18 mouse cellular contexts compared by ENCODE assay signal in genomic region chr17:49726206-49726605, GRCm38 (mm10).
DNase-seq lines count a peak whose midpoint lies in the region; ATAC-seq and TF ChIP-seq lines count a peak whose summit lies in the region.
"Had no signal": no experiment of that assay in that cellular context is flagged by ENCODE, and none has a peak within 500 bp of the region (broad histone marks: within the 10 kb centered on the region; RNA-seq: fewer than 3 reads in every experiment).

No protein-coding gene starts in this region.

- H3K4me3 ChIP-seq in intestine, postnatal 0 days (ENCODE audit: low read depth, low read length), result no peak overlapping the region
- H3K4me3 ChIP-seq in intestine, embryonic 15.5 days (replicated peaks), result no peak overlapping the region
- no peak overlapping the region for H3K4me3 ChIP-seq in lung, embryonic 14.5 days (ENCODE audit: low read depth, low read length)
- H3K4me3 ChIP-seq in E14TG2a.4 (replicated peaks; ENCODE audit: low read length), result no peak overlapping the region
- H3K4me3 ChIP-seq: heart, embryonic 13.5 days; hindbrain, embryonic 12.5 days; limb, embryonic 15.5 days; midbrain, embryonic 13.5 days had no signal

- H3K27ac ChIP-seq in intestine, postnatal 0 days (ENCODE audit: low read depth, low read length), result no peak overlapping the region
- no peak overlapping the region for H3K27ac ChIP-seq in intestine, embryonic 15.5 days
- H3K27ac ChIP-seq in lung, embryonic 14.5 days (ENCODE audit: low read depth), result peak overlapping the region; percentile 75; the same call in 1 of the 2 replicates
- H3K27ac ChIP-seq: heart, embryonic 13.5 days; hindbrain, embryonic 12.5 days; limb, embryonic 15.5 days; midbrain, embryonic 13.5 days had no signal

- H3K4me1 ChIP-seq in intestine, postnatal 0 days (replicated peaks; ENCODE audit: control insufficient read depth, insufficient read depth, low read length), result no peaks in the 10 kb centered on the region
- 0 out of 2 replicates have a peak, but pooled peaks cover 3% of the 10 kb centered on the region for H3K4me1 ChIP-seq in intestine, embryonic 15.5 days (replicated peaks)
- H3K4me1 ChIP-seq in lung, embryonic 14.5 days (ENCODE audit: insufficient read depth), result peaks cover 11% of the 10 kb centered on the region; the same call in 1 of the 2 replicates
- H3K4me1 ChIP-seq in E14TG2a.4 (replicated peaks; ENCODE audit: low read depth, low read length), result no peaks in the 10 kb centered on the region
- H3K4me1 ChIP-seq: heart, embryonic 13.5 days; hindbrain, embryonic 12.5 days; limb, embryonic 15.5 days; midbrain, embryonic 13.5 days had no signal

- no peaks in the 10 kb centered on the region for H3K9me3 ChIP-seq in intestine, postnatal 0 days (ENCODE audit: control insufficient read depth)
- no peaks in the 10 kb centered on the region for H3K9me3 ChIP-seq in intestine, embryonic 15.5 days
- H3K9me3 ChIP-seq in lung, embryonic 14.5 days (ENCODE audit: low read depth, low read length), result no peaks in the 10 kb centered on the region
- no peaks in the 10 kb centered on the region for H3K9me3 ChIP-seq in E14TG2a.4 (ENCODE audit: low read length)
- H3K9me3 ChIP-seq: heart, embryonic 13.5 days; limb, embryonic 15.5 days had no signal

- ATAC-seq in intestine, postnatal 0 days, result no peak
- ATAC-seq in intestine, embryonic 15.5 days, result no peak
- no peak for ATAC-seq in lung, embryonic 14.5 days (ENCODE audit: insufficient read depth)
- ATAC-seq: forebrain, embryonic 14.5 days; midbrain, embryonic 13.5 days had no signal

- H3K9ac ChIP-seq in intestine, postnatal 0 days (ENCODE audit: low read depth, low read length), result no peak overlapping the region
- H3K9ac ChIP-seq in intestine, embryonic 15.5 days, result no peak overlapping the region
- no peak overlapping the region for H3K9ac ChIP-seq in lung, embryonic 14.5 days
- H3K9ac ChIP-seq: heart, embryonic 13.5 days; hindbrain, embryonic 12.5 days; limb, embryonic 15.5 days; midbrain, embryonic 13.5 days had no signal

- no peak for DNase-seq in lung, embryonic 14.5 days
- no peak for DNase-seq in lung, postnatal 4 days
- DNase-seq in R1 (ENCODE audit: low read depth, low spot score), result peak; percentile 45
- DNase-seq in embryo, embryonic 9.5 days (ENCODE audit: extremely low spot score), result no peak
- DNase-seq: adrenal gland, postnatal 25 days; cerebellum, adult 8-10 months; cerebellum, postnatal 36 days; embryo, embryonic 11 days; heart, postnatal 14 days; lung, adult 18-20 months had no signal

- 90% methylated on average over 2 of the region's 2 CpGs for WGBS in intestine, postnatal 0 days
- 91% methylated on average over 2 of the region's 2 CpGs for WGBS in intestine, embryonic 15.5 days
- 81% methylated on average over 2 of the region's 2 CpGs for WGBS in lung, embryonic 14.5 days

- no peaks in the 10 kb centered on the region for H3K27me3 ChIP-seq in intestine, postnatal 0 days (replicated peaks; ENCODE audit: control insufficient read depth, insufficient read depth, low read length)
- H3K27me3 ChIP-seq in intestine, embryonic 15.5 days (replicated peaks), result no peaks in the 10 kb centered on the region
- no peaks in the 10 kb centered on the region for H3K27me3 ChIP-seq in lung, embryonic 14.5 days (ENCODE audit: insufficient read depth, low read length)
- no peaks in the 10 kb centered on the region for H3K27me3 ChIP-seq in E14TG2a.4 (ENCODE audit: insufficient read depth, low read length)
- H3K27me3 ChIP-seq: heart, embryonic 13.5 days; hindbrain, embryonic 12.5 days; limb, embryonic 15.5 days; midbrain, embryonic 13.5 days had no signal

- no peak overlapping the region for H3K4me2 ChIP-seq in intestine, postnatal 0 days (replicated peaks; ENCODE audit: low read depth)
- no peak overlapping the region for H3K4me2 ChIP-seq in intestine, embryonic 15.5 days (replicated peaks)
- no peak overlapping the region for H3K4me2 ChIP-seq in lung, embryonic 14.5 days
- H3K4me2 ChIP-seq: heart, embryonic 13.5 days; hindbrain, embryonic 12.5 days; limb, embryonic 15.5 days; midbrain, embryonic 13.5 days had no signal

- no peaks in the 10 kb centered on the region for H3K36me3 ChIP-seq in intestine, postnatal 0 days (ENCODE audit: control insufficient read depth, insufficient read depth)
- H3K36me3 ChIP-seq in intestine, embryonic 15.5 days, result no peaks in the 10 kb centered on the region
- H3K36me3 ChIP-seq in lung, embryonic 14.5 days (ENCODE audit: insufficient read depth), result no peaks in the 10 kb centered on the region
- H3K36me3 ChIP-seq in E14TG2a.4 (ENCODE audit: insufficient read depth, low read length), result no peaks in the 10 kb centered on the region
- H3K36me3 ChIP-seq: heart, embryonic 13.5 days; hindbrain, embryonic 12.5 days; limb, embryonic 15.5 days; midbrain, embryonic 13.5 days had no signal

- TF ChIP-seq CTCF in intestine, postnatal 0 days (IDR thresholded peaks at IDR 0.05; ENCODE audit: low read depth), result peak; percentile 25; the same call in 1 of the 2 replicates
- peak; percentile 51 for TF ChIP-seq CTCF in lung, embryonic 14.5 days (IDR thresholded peaks at IDR 0.05; ENCODE audit: low read depth)
- peak; percentile 39 for TF ChIP-seq CTCF in E14TG2a.4 (conservative IDR thresholded peaks at IDR 0.05; ENCODE audit: low read length)
